Mouse (Mus musculus) erythroblast, embryonic 14.5 days (primary cell): ENCODE results near the gene Marcks.

Experiments used
- GATA1 ChIP-seq: IDR thresholded peaks from 2 replicates; pipeline ENCODE4 v1.6.1; 2012; ENCODE audit warnings: low read length, inconsistent platforms, mixed read lengths
- TAL1 ChIP-seq: IDR thresholded peaks from 3 replicates; pipeline ENCODE4 v1.6.1; 2012; ENCODE audit warnings: low read length, inconsistent platforms, mixed read lengths

DNA sequence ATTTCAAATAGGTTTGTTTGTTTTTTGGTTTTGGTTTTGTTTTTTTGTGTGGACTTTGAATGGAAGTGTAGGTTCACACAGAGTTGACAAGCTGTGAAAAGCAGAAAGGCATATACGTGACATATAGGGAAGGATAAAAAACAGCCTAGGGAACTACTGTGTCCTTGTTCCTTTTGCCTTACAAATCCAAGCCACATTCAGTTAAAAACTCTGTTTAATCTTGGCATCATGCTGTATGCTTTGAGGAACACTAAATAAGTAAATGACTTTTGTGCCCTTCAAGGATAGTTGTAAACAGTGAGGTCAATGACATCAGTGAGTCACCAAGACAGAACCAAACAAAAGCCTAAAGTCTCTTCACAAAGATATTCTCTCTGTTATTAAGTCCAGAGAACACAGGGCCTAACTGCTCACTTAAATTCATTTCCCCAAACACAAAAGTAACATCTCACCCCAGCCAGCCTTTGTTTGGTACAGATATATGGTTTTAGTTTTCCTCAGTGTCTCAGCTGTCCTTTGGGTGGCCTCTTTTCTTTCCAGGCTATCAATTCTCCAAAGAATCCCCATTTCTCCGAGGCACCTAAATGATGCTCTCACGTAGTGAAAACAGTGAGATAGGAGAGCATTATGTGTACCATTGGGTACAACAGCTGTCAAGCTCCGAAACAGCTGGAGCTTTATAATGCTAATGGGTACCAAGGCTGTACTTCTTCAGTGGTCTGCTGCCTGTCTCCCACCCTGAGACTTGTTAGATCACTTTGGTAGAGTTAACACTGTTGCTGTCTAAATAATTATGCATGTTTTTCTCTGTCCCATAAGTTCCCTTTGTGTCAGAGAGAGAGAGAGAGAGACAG lies 36.3 kb downstream of the Marcks start:
- TF ChIP-seq GATA1: no peak
- TF ChIP-seq TAL1: no peak
